Mouse (Mus musculus) limb, embryonic 14.5 days (tissue): ENCODE results near the gene Map10. TPM values are rescaled to one million over a fixed set of nuclear protein-coding genes. Genes with fewer than 3 reads are reported as not detected.

Source experiments
- ATAC-seq: fragments of 200-750 bp; cut with Nextera tagmentation; 2 replicates; pipeline ENCODE4 v1.8.0; 2017; ENCODE audit warnings: low read depth, moderate number of reproducible peaks, moderate TSS enrichment; ENCODE audit not compliant: low FRiP score
- DNase-seq: peaks from one replicate; pipeline ENCODE4 v3.0.0-alpha.2; 2015; ENCODE audit warnings: low spot score
- H3K27ac ChIP-seq: fragments of 300-500 bp; sonication (generic); replicated peaks from 2 replicates; pipeline ENCODE4 v1.5.1; 2014; ENCODE audit warnings: low read depth, mild to moderate bottlenecking, low read length, moderate library complexity, mixed read lengths
- H3K27me3 ChIP-seq: fragments of 300-500 bp; sonication (generic); 2 replicates; pipeline ENCODE4 v1.6.1; 2014; ENCODE audit warnings: low read length, mixed read lengths; ENCODE audit not compliant: control insufficient read depth, insufficient read depth
- H3K36me3 ChIP-seq: fragments of 300-500 bp; sonication (generic); 2 replicates; pipeline ENCODE4 v1.6.1; 2014; ENCODE audit warnings: mild to moderate bottlenecking, low read length, moderate library complexity, mixed read lengths; ENCODE audit not compliant: control insufficient read depth, insufficient read depth
- H3K4me1 ChIP-seq: fragments of 300-500 bp; sonication (generic); 2 replicates; pipeline ENCODE4 v1.6.1; 2014; ENCODE audit warnings: antibody characterized with exemption, low read length, mixed read lengths; ENCODE audit not compliant: control insufficient read depth, insufficient read depth
- H3K4me2 ChIP-seq: fragments of 300-500 bp; sonication (generic); replicated peaks from 2 replicates; pipeline ENCODE4 v1.6.1; 2014; ENCODE audit warnings: low read depth, mild to moderate bottlenecking, low read length, moderate library complexity; ENCODE audit not compliant: severe bottlenecking
- H3K4me3 ChIP-seq: fragments of 300-500 bp; sonication (generic); replicated peaks from 2 replicates; pipeline ENCODE4 v1.5.1; 2014; ENCODE audit warnings: low read length
- H3K9ac ChIP-seq: fragments of 300-500 bp; sonication (generic); 2 replicates; pipeline ENCODE4 v1.6.1; 2014; ENCODE audit warnings: mild to moderate bottlenecking, low read depth, low read length, moderate library complexity; ENCODE audit not compliant: severe bottlenecking
- H3K9me3 ChIP-seq: fragments of 300-500 bp; sonication (generic); 2 replicates; pipeline ENCODE4 v1.6.1; 2016; ENCODE audit warnings: low read length; ENCODE audit not compliant: control insufficient read depth
- POLR2A ChIP-seq: fragments of 200-500 bp; IDR thresholded peaks from 2 replicates; pipeline ENCODE4 v1.8.0; 2012; ENCODE audit warnings: inconsistent platforms, mild to moderate bottlenecking, moderate library complexity, borderline replicate concordance; ENCODE audit not compliant: insufficient read depth, insufficient read length; ENCODE audit errors: extremely low read depth
- WGBS: fragments of 180-500 bp; shearing (Covaris S2); extraction: QIAGEN DNeasy Blood & Tissue Kit; methylation state at CpG from one replicate; pipeline ENCODE4 v1.1.7; 2014; 5-methylcytosine and 5-hydroxymethylcytosine counted together
- polyA plus RNA-seq, 2 experiments: library from polyadenylated mRNA; depleted of rRNA in 1 of 2; stranded (reverse) in 1 of 2; unstranded in 1 of 2; fragments of >200 nt; fragmentation: Nextera tagmentation in 1 of 2; extraction: Ambion mirVana in 1 of 2; gene quantifications; 2 replicates each; pipeline versions ENCODE4 v1.2.1 to v1.2.3; 2012 to 2014

Gene Map10
- polyA plus RNA-seq, 2 experiments: 3.4 to 6.0 TPM

- H3K27me3 ChIP-seq: no peaks in the 10 kb centered on the region
- 0 out of 2 replicates have a peak, but pooled peaks cover 3% of the 10 kb centered on the region for H3K4me1 ChIP-seq
- H3K36me3 ChIP-seq: no peaks in the 10 kb centered on the region
- no peak for TF ChIP-seq POLR2A
- no peak for ATAC-seq
- H3K9me3 ChIP-seq: peaks cover 17% of the 10 kb centered on the region
- no peak overlapping the region for H3K4me2 ChIP-seq
- H3K9ac ChIP-seq: no peak overlapping the region
- 75% methylated on average over 3 of the region's 3 CpGs for WGBS
- H3K4me3 ChIP-seq: no peak overlapping the region
- no peak overlapping the region for H3K27ac ChIP-seq
- no peak for DNase-seq
These were observed 6.2 kb downstream of the Map10 start for GRCm38 (mm10) chr8:125675796-125676195.

- Histone ChIP-seq H3K4me2 (no peak overlapping the region), H3K9ac (no peak overlapping the region), H3K4me3 (no peak overlapping the region), H3K4me1 (0 out of 2 replicates have a peak, but pooled peaks cover 4% of the 10 kb centered on the region), H3K27me3 (no peaks in the 10 kb centered on the region), H3K27ac (no peak overlapping the region), H3K36me3 (no peaks in the 10 kb centered on the region), H3K9me3 (no peaks in the 10 kb centered on the region)
- no peak for TF ChIP-seq POLR2A
- ATAC-seq (no peak), DNase-seq (no peak)
- 89% methylated on average over 6 of the region's 6 CpGs for WGBS
These were observed 7.9 kb downstream of the Map10 start for GRCm38 (mm10) chr8:125677484-125677883.

- no peak for ATAC-seq
- no peaks in the 10 kb centered on the region for H3K27me3 ChIP-seq
- no peak overlapping the region for H3K27ac ChIP-seq
- no peak overlapping the region for H3K9ac ChIP-seq
- TF ChIP-seq POLR2A: no peak
- DNase-seq: no peak
- 0 out of 2 replicates have a peak, but pooled peaks cover 4% of the 10 kb centered on the region for H3K4me1 ChIP-seq
- no peaks in the 10 kb centered on the region for H3K36me3 ChIP-seq
- H3K9me3 ChIP-seq: no peaks in the 10 kb centered on the region
- H3K4me3 ChIP-seq: no peak overlapping the region
- no peak overlapping the region for H3K4me2 ChIP-seq
- 76% methylated on average over 8 of the region's 8 CpGs for WGBS
These were observed 9.4 kb downstream of the Map10 start for GRCm38 (mm10) chr8:125678854-125679648.

- no peak overlapping the region for H3K27ac ChIP-seq
- H3K36me3 ChIP-seq: no peaks in the 10 kb centered on the region
- H3K4me1 ChIP-seq: peaks cover 11% of the 10 kb centered on the region
- no peaks in the 10 kb centered on the region for H3K27me3 ChIP-seq
- WGBS: 52% methylated on average over 8 of the region's 8 CpGs
- no peak overlapping the region for H3K4me2 ChIP-seq
- H3K4me3 ChIP-seq: no peak overlapping the region
- ATAC-seq: no peak
- H3K9me3 ChIP-seq: no peaks in the 10 kb centered on the region
- TF ChIP-seq POLR2A: no peak
- H3K9ac ChIP-seq: no peak overlapping the region
- no peak for DNase-seq
These were observed 11.3 kb downstream of the Map10 start for GRCm38 (mm10) chr8:125680851-125681408.

- Histone ChIP-seq H3K27ac (no peak overlapping the region), H3K9ac (no peak overlapping the region), H3K9me3 (no peaks in the 10 kb centered on the region), H3K27me3 (no peaks in the 10 kb centered on the region), H3K4me3 (no peak overlapping the region), H3K4me1 (peaks cover 17% of the 10 kb centered on the region), H3K36me3 (no peaks in the 10 kb centered on the region), H3K4me2 (no peak overlapping the region)
- ATAC-seq: no peak
- 62% methylated on average over 6 of the region's 6 CpGs for WGBS
- no peak for TF ChIP-seq POLR2A
- no peak for DNase-seq
These were observed 15.7 kb downstream of the Map10 start for GRCm38 (mm10) chr8:125685216-125685760.
